36 mouse cellular contexts compared by ENCODE assay signal in genomic region chr4:138933862-138934261, GRCm38 (mm10). TPM values are rescaled to one million over a fixed set of nuclear protein-coding genes. Genes with fewer than 3 reads are reported as not detected.
"Had no signal": no experiment of that assay in that cellular context is flagged by ENCODE, and none has a peak within 500 bp of the region (broad histone marks: within the 10 kb centered on the region; RNA-seq: fewer than 3 reads in every experiment).

No protein-coding gene starts in this region.

- H3K36me3 ChIP-seq: heart, embryonic 10.5 days; heart, embryonic 12.5 days; hindbrain, embryonic 10.5 days; hindbrain, embryonic 12.5 days; kidney, embryonic 15.5 days; limb, embryonic 10.5 days; limb, embryonic 12.5 days had no signal

- H3K27ac ChIP-seq: gastrocnemius, adult 2 months; heart, embryonic 10.5 days; hindbrain, embryonic 10.5 days; hindbrain, embryonic 12.5 days; hindbrain, embryonic 14.5 days; kidney, embryonic 15.5 days; kidney, postnatal 0 days; left cerebral cortex, adult 2 months; limb, embryonic 10.5 days; limb, embryonic 12.5 days had no signal

- H3K4me3 ChIP-seq: gastrocnemius, adult 2 months; heart, embryonic 10.5 days; heart, embryonic 12.5 days; hindbrain, embryonic 10.5 days; hindbrain, embryonic 12.5 days; kidney, embryonic 15.5 days; left cerebral cortex, adult 2 months; limb, embryonic 10.5 days; limb, embryonic 12.5 days had no signal

- H3K9ac ChIP-seq: heart, embryonic 12.5 days; hindbrain, embryonic 12.5 days; hindbrain, embryonic 14.5 days; kidney, embryonic 15.5 days; limb, embryonic 12.5 days had no signal

- H3K4me1 ChIP-seq: heart, embryonic 10.5 days; heart, embryonic 12.5 days; hindbrain, embryonic 10.5 days; hindbrain, embryonic 12.5 days; limb, embryonic 10.5 days; limb, embryonic 12.5 days had no signal

- DNase-seq: gastrocnemius, adult 2 months; gastrocnemius, postnatal 10 days; gastrocnemius, postnatal 25 days; heart, adult 18-20 months; heart, postnatal 10 days; heart, postnatal 4 days; kidney, adult 11 months; kidney, adult 2 months; kidney, adult 9 months; kidney, postnatal 14 days; kidney, postnatal 36 days; layer of hippocampus, adult 9-11 months had no signal

- H3K4me2 ChIP-seq: heart, embryonic 12.5 days; hindbrain, embryonic 12.5 days; hindbrain, embryonic 14.5 days; kidney, embryonic 15.5 days; limb, embryonic 12.5 days had no signal

- H3K27me3 ChIP-seq: hindbrain, embryonic 12.5 days; kidney, embryonic 15.5 days; limb, embryonic 12.5 days had no signal

- H3K9me3 ChIP-seq: heart, embryonic 10.5 days; heart, embryonic 12.5 days; hindbrain, embryonic 10.5 days; hindbrain, embryonic 12.5 days; kidney, embryonic 15.5 days; limb, embryonic 10.5 days; limb, embryonic 12.5 days had no signal

- ATAC-seq: forebrain, embryonic 16.5 days; hindbrain, embryonic 16.5 days; inflammation-experienced regulatory T-cells, adult 6 months had no signal

RNA-seq across cellular contexts. Expression of gene Rnf186, which starts 33.0 kb away (rescaled TPM):
- total RNA-seq: gastrocnemius, adult 2 months; gastrocnemius, postnatal 10 days; gastrocnemius, postnatal 25 days; gastrocnemius, postnatal 4 days; granulocyte monocyte progenitor cell, adult 5-6 weeks; heart, adult 18-20 months; heart, postnatal 10 days; heart, postnatal 25 days; heart, postnatal 4 days; layer of hippocampus, adult 18-20 months; layer of hippocampus, adult 8-10 months; layer of hippocampus, postnatal 14 days; left cerebral cortex, adult 2 months; left cerebral cortex, postnatal 14 days; left cerebral cortex, postnatal 36 days had no signal
- polyA plus RNA-seq: forebrain, embryonic 16.5 days; frontal cortex, adult 2 months; heart, embryonic 12.5 days; heart, embryonic 14.5 days; hindbrain, embryonic 10.5 days; hindbrain, embryonic 12.5 days; hindbrain, embryonic 14.5 days; hindbrain, embryonic 16.5 days; inflammation-experienced regulatory T-cells, adult 6 months; limb, embryonic 10.5 days; limb, embryonic 12.5 days; limb, embryonic 14.5 days had no signal

RNA-seq across cellular contexts. Expression of gene Pla2g2e, which starts 56.1 kb away (rescaled TPM):
- total RNA-seq: gastrocnemius, adult 2 months; gastrocnemius, postnatal 10 days; gastrocnemius, postnatal 4 days; granulocyte monocyte progenitor cell, adult 5-6 weeks; layer of hippocampus, adult 18-20 months; layer of hippocampus, adult 8-10 months; layer of hippocampus, postnatal 14 days; left cerebral cortex, adult 2 months; left cerebral cortex, postnatal 14 days; left cerebral cortex, postnatal 36 days had no signal
- polyA plus RNA-seq: forebrain, embryonic 16.5 days; frontal cortex, adult 2 months; heart, embryonic 10.5 days; heart, embryonic 12.5 days; heart, embryonic 14.5 days; hindbrain, embryonic 10.5 days; hindbrain, embryonic 12.5 days; hindbrain, embryonic 14.5 days; hindbrain, embryonic 16.5 days; inflammation-experienced regulatory T-cells, adult 6 months; kidney, postnatal 0 days; limb, embryonic 10.5 days; limb, embryonic 12.5 days had no signal
